Mouse (Mus musculus) stomach, postnatal 0 days (tissue): ENCODE measurements around the gene Lrg1.

Experiments used
- CTCF ChIP-seq: IDR thresholded peaks from 2 replicates; pipeline ENCODE4 v1.5.1; 2016; ENCODE audit warnings: antibody characterized with exemption, low read depth, mild to moderate bottlenecking, moderate library complexity
- EP300 ChIP-seq: optimal IDR thresholded peaks from 2 replicates; pipeline ENCODE3; 2016; ENCODE audit warnings: antibody characterized with exemption

- TF ChIP-seq CTCF, result no peak
- TF ChIP-seq EP300, result no peak
Measured at GRCm38 (mm10) chr17:56111021-56111420, 10.8 kb downstream of the Lrg1 start.
